Comparison of ENCODE assay signal across 8 mouse cellular contexts in the genomic region with DNA sequence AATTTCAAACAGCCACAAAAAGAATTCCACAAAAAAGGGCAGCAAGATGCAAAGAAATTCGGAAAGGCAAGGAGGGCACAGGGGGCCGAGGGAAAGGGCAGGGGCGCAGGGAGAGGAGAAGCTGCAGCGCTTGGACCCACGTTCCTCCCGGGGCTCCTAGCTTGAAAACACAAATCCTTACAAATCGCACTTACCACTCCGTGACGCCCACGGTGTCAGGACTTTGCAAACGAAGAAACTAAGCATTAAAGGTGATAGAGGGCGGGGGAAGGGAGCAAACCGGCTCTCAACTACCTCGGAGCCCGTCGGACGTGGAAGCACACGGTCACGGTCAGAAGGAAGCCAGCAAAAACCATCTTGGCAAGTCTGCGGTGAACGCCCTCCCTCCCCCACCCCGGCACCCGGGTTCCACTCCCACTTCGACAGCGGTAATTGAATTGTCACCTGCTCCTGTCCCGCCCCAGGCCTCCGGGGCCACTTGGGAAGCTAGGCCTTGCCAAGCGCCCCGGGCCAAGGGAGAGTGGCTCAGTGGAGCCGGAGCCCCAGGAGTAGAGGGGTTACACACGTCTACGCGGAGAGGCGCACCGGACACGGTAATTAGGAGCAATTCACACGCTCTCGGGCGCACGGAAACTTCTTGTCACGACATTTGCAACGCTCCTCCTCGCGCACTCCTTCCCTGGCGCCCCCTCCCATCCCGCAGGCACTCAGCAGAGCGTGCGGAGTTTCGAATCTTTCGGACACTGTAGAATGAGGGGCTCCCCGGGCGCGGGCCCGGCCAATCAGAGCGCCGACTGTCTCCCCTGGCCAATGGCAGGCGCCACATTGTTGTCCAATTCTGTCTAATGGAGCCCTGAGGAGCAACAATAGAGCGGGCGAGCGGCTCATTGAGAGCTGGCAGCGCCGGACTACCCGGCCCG. TPM values are rescaled to one million over a fixed set of nuclear protein-coding genes. Genes with fewer than 3 reads are reported as not detected.
DNase-seq lines count a peak whose midpoint lies in the region; ATAC-seq and TF ChIP-seq lines count a peak whose summit lies in the region.

Gene Dmrta2 (plus strand): TSS at position 906 of the 920 bp plus-strand sequence.

- H3K27me3 ChIP-seq in kidney, postnatal 0 days (ENCODE audit: insufficient read depth, low read length): peaks cover 90% of the 10 kb centered on the region
- peaks cover 99% of the 10 kb centered on the region for H3K27me3 ChIP-seq in limb, embryonic 13.5 days

- no peaks in the 10 kb centered on the region for H3K9me3 ChIP-seq in kidney, postnatal 0 days (replicated peaks; ENCODE audit: low read length)
- 0 out of 2 replicates have a peak, but pooled peaks cover 3% of the 10 kb centered on the region for H3K9me3 ChIP-seq in limb, embryonic 13.5 days

- H3K9ac ChIP-seq in kidney, postnatal 0 days (ENCODE audit: low read depth, low read length): 0 out of 2 replicates have a peak within 1 kb of the TSS, but pooled peaks have one; percentile 28
- peak within 1 kb of the TSS; percentile 45; the same call in 1 of the 2 replicates for H3K9ac ChIP-seq in limb, embryonic 13.5 days

- ATAC-seq in kidney, postnatal 0 days (replicated peaks; ENCODE audit: low FRiP score, low read depth): peak; percentile 22; the same call in 1 of the 2 replicates
- peak; percentile 66 for ATAC-seq in limb, embryonic 13.5 days (ENCODE audit: low FRiP score, low read depth)
- ATAC-seq in erythroid progenitor cell, adult 5-6 weeks (replicated peaks; ENCODE audit: low FRiP score, poor library complexity, severe bottlenecking): no peak

- H3K27ac ChIP-seq in kidney, postnatal 0 days: no peak within 1 kb of the TSS
- no peak within 1 kb of the TSS for H3K27ac ChIP-seq in limb, embryonic 13.5 days

- WGBS in kidney, postnatal 0 days: under 1% methylated on average over 64 of the region's 64 CpGs
- under 1% methylated on average over 64 of the region's 64 CpGs for WGBS in limb, embryonic 13.5 days

- H3K4me3 ChIP-seq in kidney, postnatal 0 days (replicated peaks; ENCODE audit: low read depth, low read length): peak within 1 kb of the TSS; percentile 38
- peak within 1 kb of the TSS; percentile 43 for H3K4me3 ChIP-seq in limb, embryonic 13.5 days

- peak within 1 kb of the TSS; percentile 62 for H3K4me2 ChIP-seq in kidney, postnatal 0 days (ENCODE audit: low read length)
- H3K4me2 ChIP-seq in limb, embryonic 13.5 days (replicated peaks): peak within 1 kb of the TSS; percentile 72

- peak; percentile 19 for DNase-seq in kidney, postnatal 0 days (ENCODE audit: low spot score)
- no peak for DNase-seq in kidney, adult 18-20 months
- DNase-seq in ZHBTc4 (ENCODE audit: low read depth, low spot score): peak; percentile 84
- peak; percentile 65 for DNase-seq in forelimb bud, embryonic 11.5 days (ENCODE audit: low read depth, low spot score)
- DNase-seq in retina, postnatal 1 day: peak; percentile 89
- DNase-seq in thymus, postnatal 0 days (ENCODE audit: low spot score): no peak

- H3K36me3 ChIP-seq in kidney, postnatal 0 days (ENCODE audit: insufficient read depth, low read length): no peaks in the 10 kb centered on the region
- H3K36me3 ChIP-seq in limb, embryonic 13.5 days: no peaks in the 10 kb centered on the region

- TF ChIP-seq CTCF in kidney, postnatal 0 days (IDR thresholded peaks at IDR 0.05; ENCODE audit: low read depth): no peak

- H3K4me1 ChIP-seq in kidney, postnatal 0 days (replicated peaks; ENCODE audit: insufficient read depth, low read length): peaks cover 27% of the 10 kb centered on the region
- H3K4me1 ChIP-seq in limb, embryonic 13.5 days: peaks cover 43% of the 10 kb centered on the region

RNA-seq across cellular contexts. Expression of gene Dmrta2, which starts in this region (rescaled TPM):
- polyA plus RNA-seq in kidney, postnatal 0 days (2015; fragmentation: Nextera tagmentation; extraction: Ambion mirVana): 0.10 and 0.22 TPM in 2 replicates
- polyA plus RNA-seq in limb, embryonic 13.5 days (2015; fragmentation: Nextera tagmentation; extraction: Ambion mirVana): 0.08 TPM in 2 replicates
- total RNA-seq in erythroid progenitor cell, adult 5-6 weeks (2015; ENCODE audit: low replicate concordance): not detected in 2 replicates
- total RNA-seq in erythroid progenitor cell, adult 5-6 weeks (2017; ENCODE audit: low replicate concordance): 0.51 TPM in 1 of 2 replicates, not detected in the other
- polyA plus RNA-seq in thymus, postnatal 0 days (2015; fragmentation: Nextera tagmentation; extraction: Ambion mirVana): 0.06 TPM in 1 of 2 replicates, not detected in the other

Comparison
In these comparisons a context has a peak if more than half of its experiments do, and no peak if none do; other contexts are left out.
1. Peak in DNase-seq, ATAC-seq, H3K4me3 ChIP-seq, H3K9ac ChIP-seq and H3K4me2 ChIP-seq in kidney, postnatal 0 days; RNA of the gene not detected or under 1 TPM.
2. Peak in ATAC-seq, H3K4me3 ChIP-seq, H3K9ac ChIP-seq and H3K4me2 ChIP-seq in limb, embryonic 13.5 days; RNA of the gene not detected or under 1 TPM.
3. DNase-seq: peak in ZHBTc4 (single experiment), forelimb bud, embryonic 11.5 days (single experiment) and retina, postnatal 1 day (single experiment); none in kidney, adult 18-20 months (single experiment) and thymus, postnatal 0 days (single experiment).